28 mouse cellular contexts compared by ENCODE assay signal in the genomic region with DNA sequence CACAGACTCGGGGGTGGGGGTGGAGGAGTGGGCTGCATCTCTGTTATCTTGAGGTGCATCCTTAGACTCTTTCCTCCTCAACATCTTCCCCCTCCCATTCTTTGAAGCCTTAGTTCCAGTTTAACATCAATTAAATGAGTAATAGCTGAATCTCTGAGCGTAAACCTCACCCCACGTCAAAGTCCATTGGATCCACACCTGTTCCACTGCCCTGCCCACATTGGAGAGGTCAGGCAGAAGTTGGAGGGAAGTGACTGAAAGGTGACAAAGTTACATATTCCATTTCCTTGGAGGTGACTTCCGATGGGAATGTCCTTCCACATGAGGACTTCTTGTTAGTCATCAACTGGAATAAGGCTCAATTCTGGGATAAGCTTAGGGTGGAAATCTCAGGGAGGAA. TPM values are rescaled to one million over a fixed set of nuclear protein-coding genes. Genes with fewer than 3 reads are reported as not detected.
DNase-seq lines count a peak whose midpoint lies in the region; ATAC-seq and TF ChIP-seq lines count a peak whose summit lies in the region.
"Had no signal": no experiment of that assay in that cellular context is flagged by ENCODE, and none has a peak within 500 bp of the region (broad histone marks: within the 10 kb centered on the region; RNA-seq: fewer than 3 reads in every experiment).

No protein-coding gene starts in this region.

- no peak overlapping the region for H3K4me2 ChIP-seq in midbrain, embryonic 11.5 days
- H3K4me2 ChIP-seq in midbrain, postnatal 0 days (ENCODE audit: low read depth, low read length, poor library complexity, severe bottlenecking) = no peak overlapping the region
- H3K4me2 ChIP-seq in intestine, embryonic 16.5 days (ENCODE audit: low read depth, low read length) = no peak overlapping the region
- H3K4me2 ChIP-seq in forebrain, postnatal 0 days (ENCODE audit: low read depth) = no peak overlapping the region
- H3K4me2 ChIP-seq in hindbrain, embryonic 11.5 days (replicated peaks; ENCODE audit: low read depth, low read length) = no peak overlapping the region
- H3K4me2 ChIP-seq: embryonic facial prominence, embryonic 13.5 days; embryonic facial prominence, embryonic 15.5 days; forebrain, embryonic 13.5 days; forebrain, embryonic 15.5 days had no signal

- no peak for TF ChIP-seq CTCF in midbrain, postnatal 0 days (IDR thresholded peaks at IDR 0.05)
- no peak for TF ChIP-seq CTCF in forebrain, postnatal 0 days (IDR thresholded peaks at IDR 0.05; ENCODE audit: low read depth)

- H3K36me3 ChIP-seq in midbrain, embryonic 11.5 days (ENCODE audit: control insufficient read depth, insufficient read depth, low read length) = no peaks in the 10 kb centered on the region
- no peaks in the 10 kb centered on the region for H3K36me3 ChIP-seq in midbrain, postnatal 0 days (ENCODE audit: insufficient read depth, low read length)
- no peaks in the 10 kb centered on the region for H3K36me3 ChIP-seq in intestine, embryonic 16.5 days (ENCODE audit: control insufficient read depth, insufficient read depth, low read length)
- no peaks in the 10 kb centered on the region for H3K36me3 ChIP-seq in forebrain, postnatal 0 days (ENCODE audit: insufficient read depth)
- no peaks in the 10 kb centered on the region for H3K36me3 ChIP-seq in hindbrain, embryonic 11.5 days (ENCODE audit: control insufficient read depth, insufficient read depth, low read length)
- H3K36me3 ChIP-seq: embryonic facial prominence, embryonic 13.5 days; embryonic facial prominence, embryonic 15.5 days; forebrain, embryonic 15.5 days had no signal

- WGBS in midbrain, embryonic 11.5 days = 87% methylated on average over 4 of the region's 4 CpGs
- WGBS in midbrain, postnatal 0 days = 88% methylated on average over 4 of the region's 4 CpGs
- 70% methylated on average over 4 of the region's 4 CpGs for WGBS in intestine, embryonic 16.5 days
- 34% methylated on average over 4 of the region's 4 CpGs for WGBS in large intestine, adult 2 months
- 92% methylated on average over 4 of the region's 4 CpGs for WGBS in forebrain, postnatal 0 days
- 93% methylated on average over 4 of the region's 4 CpGs for WGBS in hindbrain, embryonic 11.5 days

- H3K4me3 ChIP-seq in midbrain, embryonic 11.5 days (ENCODE audit: low read depth, low read length) = no peak overlapping the region
- H3K4me3 ChIP-seq in midbrain, postnatal 0 days (ENCODE audit: low read depth, low read length) = no peak overlapping the region
- no peak overlapping the region for H3K4me3 ChIP-seq in intestine, embryonic 16.5 days (ENCODE audit: low read length)
- no peak overlapping the region for H3K4me3 ChIP-seq in forebrain, postnatal 0 days (ENCODE audit: low read depth, low read length)
- no peak overlapping the region for H3K4me3 ChIP-seq in hindbrain, embryonic 11.5 days (ENCODE audit: low read depth, low read length)
- H3K4me3 ChIP-seq: embryonic facial prominence, embryonic 13.5 days; embryonic facial prominence, embryonic 15.5 days; erythroblast, embryonic 14.5 days; forebrain, embryonic 13.5 days; forebrain, embryonic 15.5 days had no signal

- no peak overlapping the region for H3K9ac ChIP-seq in midbrain, embryonic 11.5 days (ENCODE audit: low read length)
- no peak overlapping the region for H3K9ac ChIP-seq in midbrain, postnatal 0 days (replicated peaks; ENCODE audit: low read length, poor library complexity, severe bottlenecking)
- H3K9ac ChIP-seq in intestine, embryonic 16.5 days (ENCODE audit: low read depth, low read length) = no peak overlapping the region
- H3K9ac ChIP-seq in forebrain, postnatal 0 days = no peak overlapping the region
- H3K9ac ChIP-seq in hindbrain, embryonic 11.5 days (ENCODE audit: low read depth, low read length) = no peak overlapping the region
- H3K9ac ChIP-seq: embryonic facial prominence, embryonic 13.5 days; embryonic facial prominence, embryonic 15.5 days; forebrain, embryonic 13.5 days; forebrain, embryonic 15.5 days had no signal

- no peaks in the 10 kb centered on the region for H3K4me1 ChIP-seq in midbrain, embryonic 11.5 days (ENCODE audit: control insufficient read depth, insufficient read depth, low read length)
- no peaks in the 10 kb centered on the region for H3K4me1 ChIP-seq in midbrain, postnatal 0 days (ENCODE audit: insufficient read depth, low read length)
- H3K4me1 ChIP-seq in intestine, embryonic 16.5 days (ENCODE audit: control insufficient read depth, insufficient read depth, low read length) = no peaks in the 10 kb centered on the region
- H3K4me1 ChIP-seq in forebrain, postnatal 0 days (ENCODE audit: insufficient read depth) = no peaks in the 10 kb centered on the region
- H3K4me1 ChIP-seq in hindbrain, embryonic 11.5 days (replicated peaks; ENCODE audit: control insufficient read depth, insufficient read depth, low read length) = no peaks in the 10 kb centered on the region
- H3K4me1 ChIP-seq: embryonic facial prominence, embryonic 13.5 days; embryonic facial prominence, embryonic 15.5 days; forebrain, embryonic 13.5 days; forebrain, embryonic 15.5 days had no signal

- no peak for ATAC-seq in midbrain, embryonic 11.5 days (ENCODE audit: low FRiP score)
- ATAC-seq in midbrain, postnatal 0 days (ENCODE audit: low FRiP score) = no peak
- peak; percentile 74 for ATAC-seq in intestine, embryonic 16.5 days
- no peak for ATAC-seq in forebrain, postnatal 0 days
- no peak for ATAC-seq in hindbrain, embryonic 11.5 days (ENCODE audit: low FRiP score)
- ATAC-seq: forebrain, embryonic 13.5 days; forebrain, embryonic 15.5 days had no signal

- H3K27ac ChIP-seq in midbrain, embryonic 11.5 days (ENCODE audit: low read depth, low read length) = no peak overlapping the region
- H3K27ac ChIP-seq in midbrain, postnatal 0 days (ENCODE audit: low read depth, low read length) = no peak overlapping the region
- no peak overlapping the region for H3K27ac ChIP-seq in intestine, embryonic 16.5 days (ENCODE audit: low read length)
- H3K27ac ChIP-seq in forebrain, postnatal 0 days (ENCODE audit: low read depth, low read length) = no peak overlapping the region
- H3K27ac ChIP-seq in hindbrain, embryonic 11.5 days (ENCODE audit: low read depth, low read length) = no peak overlapping the region
- H3K27ac ChIP-seq: embryonic facial prominence, embryonic 13.5 days; embryonic facial prominence, embryonic 15.5 days; forebrain, embryonic 13.5 days; forebrain, embryonic 15.5 days had no signal

- DNase-seq in midbrain, embryonic 11.5 days (ENCODE audit: low spot score, missing footprints) = peak; percentile 31
- no peak for DNase-seq in midbrain, postnatal 0 days (ENCODE audit: low spot score)
- DNase-seq in large intestine, adult 2 months (ENCODE audit: low read depth, low spot score) = peak; percentile 68
- DNase-seq in forebrain, postnatal 0 days = no peak
- no peak for DNase-seq in hindbrain, embryonic 11.5 days (ENCODE audit: low spot score)
- DNase-seq in layer of hippocampus, postnatal 25 days (ENCODE audit: extremely low spot score in 1 of 2, low spot score in 1 of 2) = no peak
- DNase-seq: adrenal gland, adult 2 months; adrenal gland, postnatal 10 days; adrenal gland, postnatal 25 days; cerebellum, adult 11 months; cerebellum, adult 18-20 months; cerebellum, adult 8-10 months; cerebellum, adult 9-11 months; cerebellum, postnatal 14 days; cerebellum, postnatal 36 days; embryo, embryonic 11 days had no signal

- H3K27me3 ChIP-seq in midbrain, embryonic 11.5 days (ENCODE audit: control insufficient read depth, insufficient read depth, low read length) = no peaks in the 10 kb centered on the region
- H3K27me3 ChIP-seq in midbrain, postnatal 0 days (ENCODE audit: insufficient read depth, low read length) = no peaks in the 10 kb centered on the region
- H3K27me3 ChIP-seq in intestine, embryonic 16.5 days (replicated peaks; ENCODE audit: control insufficient read depth, insufficient read depth, low read length) = no peaks in the 10 kb centered on the region
- no peaks in the 10 kb centered on the region for H3K27me3 ChIP-seq in forebrain, postnatal 0 days (ENCODE audit: insufficient read depth, low read length)
- no peaks in the 10 kb centered on the region for H3K27me3 ChIP-seq in hindbrain, embryonic 11.5 days (ENCODE audit: control insufficient read depth, insufficient read depth, low read length)
- H3K27me3 ChIP-seq: embryonic facial prominence, embryonic 13.5 days; embryonic facial prominence, embryonic 15.5 days; forebrain, embryonic 13.5 days; forebrain, embryonic 15.5 days had no signal

- no peaks in the 10 kb centered on the region for H3K9me3 ChIP-seq in midbrain, embryonic 11.5 days (ENCODE audit: control insufficient read depth, low read length)
- H3K9me3 ChIP-seq in midbrain, postnatal 0 days (ENCODE audit: low read length) = no peaks in the 10 kb centered on the region
- H3K9me3 ChIP-seq in intestine, embryonic 16.5 days (ENCODE audit: control insufficient read depth, low read length) = no peaks in the 10 kb centered on the region
- H3K9me3 ChIP-seq in forebrain, postnatal 0 days (ENCODE audit: low read length) = no peaks in the 10 kb centered on the region
- H3K9me3 ChIP-seq in hindbrain, embryonic 11.5 days (ENCODE audit: control insufficient read depth, low read length) = no peaks in the 10 kb centered on the region
- H3K9me3 ChIP-seq: embryonic facial prominence, embryonic 13.5 days; embryonic facial prominence, embryonic 15.5 days; forebrain, embryonic 13.5 days; forebrain, embryonic 15.5 days had no signal

RNA-seq across cellular contexts. Expression of gene Slc26a3, which starts 7.0 kb away (rescaled TPM):
- not detected in 2 replicates for polyA plus RNA-seq in midbrain, embryonic 11.5 days (2014; fragmentation: Nextera tagmentation; extraction: Ambion mirVana)
- 0.19 TPM in 1 of 2 replicates, not detected in the other for total RNA-seq in midbrain, postnatal 0 days (2014; rRNA removed)
- polyA plus RNA-seq in midbrain, postnatal 0 days (2015; fragmentation: Nextera tagmentation; extraction: Ambion mirVana) = 0.07 and 0.15 TPM in 2 replicates
- 26.7 and 30.0 TPM in 2 replicates for polyA plus RNA-seq in intestine, embryonic 16.5 days (2015; fragmentation: Nextera tagmentation; extraction: Ambion mirVana)
- 25.3 and 57.8 TPM in 2 replicates for polyA plus RNA-seq in large intestine, adult 2 months (2012; rRNA removed)
- 0.46 TPM in 1 of 2 replicates, not detected in the other for total RNA-seq in forebrain, postnatal 0 days (2014; rRNA removed)
- 0.14 TPM in 1 of 2 replicates, not detected in the other for polyA plus RNA-seq in forebrain, postnatal 0 days (2015; fragmentation: Nextera tagmentation; extraction: Ambion mirVana)
- polyA plus RNA-seq in hindbrain, embryonic 11.5 days (2014; fragmentation: Nextera tagmentation; extraction: Ambion mirVana) = 0.09 TPM in 1 of 2 replicates, not detected in the other
- total RNA-seq in layer of hippocampus, postnatal 25 days (2021) = under 1 TPM; 0.16 to 0.20 TPM
- total RNA-seq: common myeloid progenitor, adult 5-6 weeks; ES-E14; MEL had no signal
- polyA plus RNA-seq: adrenal gland, adult 2 months; C2C12; embryonic facial prominence, embryonic 11.5 days; embryonic facial prominence, embryonic 13.5 days; erythroblast, embryonic 14.5 days; forebrain, embryonic 11.5 days had no signal

RNA-seq across cellular contexts. Expression of gene Dld, which starts 46.5 kb away (rescaled TPM):
- polyA plus RNA-seq in midbrain, embryonic 11.5 days (2014; fragmentation: Nextera tagmentation; extraction: Ambion mirVana) = 159 and 186 TPM in 2 replicates
- 41.0 and 62.3 TPM in 2 replicates for total RNA-seq in midbrain, postnatal 0 days (2014; rRNA removed)
- 113 and 122 TPM in 2 replicates for polyA plus RNA-seq in midbrain, postnatal 0 days (2015; fragmentation: Nextera tagmentation; extraction: Ambion mirVana)
- 156 and 164 TPM in 2 replicates for polyA plus RNA-seq in intestine, embryonic 16.5 days (2015; fragmentation: Nextera tagmentation; extraction: Ambion mirVana)
- polyA plus RNA-seq in large intestine, adult 2 months (2012; rRNA removed) = 19.9 and 26.6 TPM in 2 replicates
- total RNA-seq in forebrain, postnatal 0 days (2014; rRNA removed) = 57.5 and 64.2 TPM in 2 replicates
- 110 and 114 TPM in 2 replicates for polyA plus RNA-seq in forebrain, postnatal 0 days (2015; fragmentation: Nextera tagmentation; extraction: Ambion mirVana)
- polyA plus RNA-seq in hindbrain, embryonic 11.5 days (2014; fragmentation: Nextera tagmentation; extraction: Ambion mirVana) = 165 and 170 TPM in 2 replicates
- 100 to 1,000 TPM; 104 to 107 TPM for total RNA-seq in layer of hippocampus, postnatal 25 days (2021)

Comparison
In these comparisons a context has a peak if more than half of its experiments do, and no peak if none do; other contexts are left out.
1. DNase-seq: peak in midbrain, embryonic 11.5 days (single experiment) and large intestine, adult 2 months (single experiment); none in midbrain, postnatal 0 days (single experiment), forebrain, postnatal 0 days (single experiment), hindbrain, embryonic 11.5 days (single experiment) and layer of hippocampus, postnatal 25 days (0 of 2).
2. RNA of gene Slc26a3, which starts 7.0 kb away (polyA plus RNA-seq): 26.7 to 30.0 TPM in intestine, embryonic 16.5 days and 25.3 to 57.8 TPM in large intestine, adult 2 months; 0.07 to 0.15 TPM in midbrain, postnatal 0 days, 0.09 TPM in hindbrain, embryonic 11.5 days, 0.14 TPM in forebrain, postnatal 0 days and not detected in midbrain, embryonic 11.5 days; every median in the first group is over 10 times any median in the second.